Mouse (Mus musculus) CD4-positive, CD25-positive, alpha-beta regulatory T cell, adult 4 months (primary cell): ENCODE data around the gene Tbc1d30. TPM values are rescaled to one million over a fixed set of nuclear protein-coding genes. Genes with fewer than 3 reads are reported as not detected.

Source experiments
- ATAC-seq: one replicate; pipeline ENCODE4 v1.8.0; 2017
- polyA plus RNA-seq, 2 experiments: library from polyadenylated mRNA; unstranded; fragments of 100-300 nt; shearing (Covaris generic); gene quantifications; one replicate each; pipeline ENCODE4 v1.2.1; 2017

Gene Tbc1d30
- 1 to 10 TPM; 3.1 to 3.4 TPM for polyA plus RNA-seq

- peak; percentile 71 for ATAC-seq
Observed at GRCm38 (mm10) chr10:121351066-121351581, at the start of gene Tbc1d30. TSS of gene Tbc1d30 (minus strand) at chr10:121351278.

GRCm38 (mm10) chr10:121398599-121398998, 47.5 kb upstream of the Tbc1d30 start:
- ATAC-seq: no peak

GRCm38 (mm10) chr10:121395542-121396176, 44.6 kb upstream of the Tbc1d30 start:
- no peak for ATAC-seq

- ATAC-seq: no peak
Observed at GRCm38 (mm10) chr10:121394789-121395325, 43.8 kb upstream of the Tbc1d30 start.

- no peak for ATAC-seq
Observed at GRCm38 (mm10) chr10:121394270-121394669, 43.2 kb upstream of the Tbc1d30 start.

GRCm38 (mm10) chr10:121391901-121392300, 40.8 kb upstream of the Tbc1d30 start:
- no peak for ATAC-seq

- ATAC-seq: no peak
Observed at GRCm38 (mm10) chr10:121390602-121391001, 39.5 kb upstream of the Tbc1d30 start.

GRCm38 (mm10) chr10:121386347-121386746, 35.3 kb upstream of the Tbc1d30 start:
- ATAC-seq: no peak

- no peak for ATAC-seq
Observed at GRCm38 (mm10) chr10:121385695-121386094, 34.6 kb upstream of the Tbc1d30 start.

GRCm38 (mm10) chr10:121384710-121385109, 33.6 kb upstream of the Tbc1d30 start:
- ATAC-seq: no peak

GRCm38 (mm10) chr10:121381280-121381679, 30.2 kb upstream of the Tbc1d30 start:
- ATAC-seq: no peak

- ATAC-seq: no peak
Observed at GRCm38 (mm10) chr10:121379387-121379786, 28.3 kb upstream of the Tbc1d30 start.

- no peak for ATAC-seq
Observed at GRCm38 (mm10) chr10:121376530-121377271, 25.6 kb upstream of the Tbc1d30 start.

GRCm38 (mm10) chr10:121375649-121376493, 24.8 kb upstream of the Tbc1d30 start:
- no peak for ATAC-seq

GRCm38 (mm10) chr10:121374693-121375620, 23.9 kb upstream of the Tbc1d30 start:
- ATAC-seq: no peak

GRCm38 (mm10) chr10:121374013-121374412, 22.9 kb upstream of the Tbc1d30 start:
- no peak for ATAC-seq

- ATAC-seq: no peak
Observed at GRCm38 (mm10) chr10:121370777-121371176, 19.7 kb upstream of the Tbc1d30 start.

- ATAC-seq: no peak
Observed at GRCm38 (mm10) chr10:121368783-121369465, 17.8 kb upstream of the Tbc1d30 start.

- no peak for ATAC-seq
Observed at GRCm38 (mm10) chr10:121367780-121368179, 16.7 kb upstream of the Tbc1d30 start.

GRCm38 (mm10) chr10:121367271-121367670, 16.2 kb upstream of the Tbc1d30 start:
- ATAC-seq: no peak

- no peak for ATAC-seq
Observed at GRCm38 (mm10) chr10:121365781-121366272, 14.7 kb upstream of the Tbc1d30 start.
